Mouse (Mus musculus) erythroblast, embryonic 14.5 days (primary cell): Measurements from ENCODE around the gene Rfx6. TPM values are rescaled to one million over a fixed set of nuclear protein-coding genes. Genes with fewer than 3 reads are reported as not detected.

Experiments used
- H3K27me3 ChIP-seq: 2 replicates; pipeline ENCODE4 v1.6.1; 2012; ENCODE audit warnings: inconsistent platforms; ENCODE audit not compliant: control insufficient read depth
- H3K36me3 ChIP-seq: 2 replicates; pipeline ENCODE4 v1.6.1; 2012; ENCODE audit warnings: mild to moderate bottlenecking, inconsistent platforms; ENCODE audit not compliant: control insufficient read depth
- H3K4me1 ChIP-seq: 2 replicates; pipeline ENCODE4 v1.6.1; 2012; ENCODE audit warnings: inconsistent platforms; ENCODE audit not compliant: control insufficient read depth
- H3K4me3 ChIP-seq: replicated peaks from 2 replicates; pipeline ENCODE3; 2012; ENCODE audit warnings: moderate library complexity, mild to moderate bottlenecking, inconsistent platforms
- H3K9me3 ChIP-seq: 2 replicates; pipeline ENCODE4 v1.6.1; 2012; ENCODE audit warnings: low read length, inconsistent platforms, mixed read lengths; ENCODE audit not compliant: control insufficient read depth
- GATA1 ChIP-seq: IDR thresholded peaks from 2 replicates; pipeline ENCODE4 v1.6.1; 2012; ENCODE audit warnings: low read length, inconsistent platforms, mixed read lengths
- TAL1 ChIP-seq: IDR thresholded peaks from 3 replicates; pipeline ENCODE4 v1.6.1; 2012; ENCODE audit warnings: low read length, inconsistent platforms, mixed read lengths
- polyA plus RNA-seq: library from polyadenylated mRNA; stranded (reverse); fragments of >175 nt; gene quantifications from 2 replicates; pipeline ENCODE4 v1.2.3, GENCODE M21; 2012

The Rfx6 gene
- polyA plus RNA-seq, 1 experiment = not detected

GRCm38 (mm10) chr10:51720904-51721303, 43.3 kb downstream of the Rfx6 start:
- TF ChIP-seq GATA1 (no peak), TAL1 (no peak)
- H3K4me3 ChIP-seq = no peak overlapping the region
- H3K4me1 ChIP-seq = no peaks in the 10 kb centered on the region
- no peaks in the 10 kb centered on the region for H3K27me3 ChIP-seq
- no peaks in the 10 kb centered on the region for H3K36me3 ChIP-seq
- peaks cover 3% of the 10 kb centered on the region; the same call in 1 of the 2 replicates for H3K9me3 ChIP-seq

- Histone ChIP-seq H3K4me1 (no peaks in the 10 kb centered on the region), H3K9me3 (no peaks in the 10 kb centered on the region; the same call in 1 of the 2 replicates), H3K36me3 (no peaks in the 10 kb centered on the region), H3K4me3 (no peak overlapping the region), H3K27me3 (no peaks in the 10 kb centered on the region)
- TF ChIP-seq GATA1 = no peak
- TF ChIP-seq TAL1 = no peak
Measured at GRCm38 (mm10) chr10:51761436-51761835, 83.9 kb downstream of the Rfx6 start.

GRCm38 (mm10) chr10:51763241-51763640, 85.7 kb downstream of the Rfx6 start:
- H3K36me3 ChIP-seq = no peaks in the 10 kb centered on the region
- H3K4me3 ChIP-seq = no peak overlapping the region
- H3K9me3 ChIP-seq = no peaks in the 10 kb centered on the region
- no peaks in the 10 kb centered on the region for H3K27me3 ChIP-seq
- no peak for TF ChIP-seq GATA1
- no peak for TF ChIP-seq TAL1
- no peaks in the 10 kb centered on the region for H3K4me1 ChIP-seq

- H3K4me3 ChIP-seq = no peak overlapping the region
- H3K4me1 ChIP-seq = no peaks in the 10 kb centered on the region
- no peaks in the 10 kb centered on the region for H3K9me3 ChIP-seq
- no peaks in the 10 kb centered on the region for H3K36me3 ChIP-seq
- H3K27me3 ChIP-seq = no peaks in the 10 kb centered on the region
- TF ChIP-seq TAL1 (no peak), GATA1 (no peak)
Measured at GRCm38 (mm10) chr10:51768445-51768844, 90.9 kb downstream of the Rfx6 start.

GRCm38 (mm10) chr10:51769252-51769651, 91.7 kb downstream of the Rfx6 start:
- Histone ChIP-seq H3K36me3 (no peaks in the 10 kb centered on the region), H3K4me1 (no peaks in the 10 kb centered on the region), H3K27me3 (no peaks in the 10 kb centered on the region), H3K9me3 (no peaks in the 10 kb centered on the region), H3K4me3 (no peak overlapping the region)
- TF ChIP-seq TAL1 (no peak), GATA1 (no peak)

GRCm38 (mm10) chr10:51779648-51780047, 102.1 kb downstream of the Rfx6 start:
- H3K36me3 ChIP-seq = no peaks in the 10 kb centered on the region
- TF ChIP-seq GATA1 (no peak), TAL1 (no peak)
- no peak overlapping the region for H3K4me3 ChIP-seq
- H3K4me1 ChIP-seq = no peaks in the 10 kb centered on the region
- H3K27me3 ChIP-seq = no peaks in the 10 kb centered on the region
- H3K9me3 ChIP-seq = no peaks in the 10 kb centered on the region

Other genes with a start within 250 kb of the Rfx6 start
- gene Gm49339, start 197.1 kb upstream of the Rfx6 start, polyA plus RNA-seq = not detected in 2 replicates
- 0.08 TPM in 1 of 2 replicates, not detected in the other for gene Lilr4b, start 197.1 kb upstream of the Rfx6 start, polyA plus RNA-seq
- gene Lilrb4a, start 186.8 kb upstream of the Rfx6 start, polyA plus RNA-seq = 0.03 and 0.06 TPM in 2 replicates
- gene Fam162b, start 87.2 kb upstream of the Rfx6 start, polyA plus RNA-seq = not detected in 2 replicates
- not detected in 2 replicates for gene Gprc6a, start 46.3 kb upstream of the Rfx6 start, polyA plus RNA-seq